Mouse (Mus musculus) CD8-positive naive resting alpha-beta T cell, adult 2 months (primary cell): Measurements from ENCODE around the gene Nek2.

ENCODE experiments used
- DNase-seq, 2 experiments: peaks; one replicate each; pipeline ENCODE4 v3.0.0; 2022; ENCODE audit warnings: low read depth in 2 of 2, low spot score in 2 of 2

The Nek2 gene

DNA sequence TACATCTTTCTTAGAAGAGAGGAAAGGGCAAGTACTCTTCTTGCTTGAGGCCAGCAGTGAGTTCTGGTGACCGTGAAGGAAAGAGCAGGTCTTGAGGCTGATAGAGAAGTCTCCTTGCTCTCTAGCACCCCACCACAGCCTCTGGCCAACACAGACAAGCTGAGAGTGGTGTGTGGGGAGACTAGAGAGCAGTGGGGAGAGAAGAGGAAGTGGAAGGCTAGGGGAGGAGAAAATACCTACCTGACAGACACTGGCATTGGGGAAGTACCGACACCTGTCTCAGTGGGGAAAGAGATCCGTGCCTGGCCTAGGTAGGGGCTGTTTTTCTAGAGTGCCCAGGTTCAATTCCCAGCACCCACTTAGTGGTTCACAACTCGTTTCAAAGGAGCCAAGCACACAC, 7.0 kb upstream of the Nek2 start:
- no peak for DNase-seq

GRCm38 (mm10) chr1:191814935-191815334, 6.3 kb upstream of the Nek2 start:
- DNase-seq, result no peak

GRCm38 (mm10) chr1:191816596-191816995, 4.6 kb upstream of the Nek2 start:
- no peak for DNase-seq

GRCm38 (mm10) chr1:191817418-191818144, 3.7 kb upstream of the Nek2 start:
- peak; percentile 75 to 83 for DNase-seq

GRCm38 (mm10) chr1:191818145-191818631, 3.1 kb upstream of the Nek2 start:
- no peak for DNase-seq

DNA sequence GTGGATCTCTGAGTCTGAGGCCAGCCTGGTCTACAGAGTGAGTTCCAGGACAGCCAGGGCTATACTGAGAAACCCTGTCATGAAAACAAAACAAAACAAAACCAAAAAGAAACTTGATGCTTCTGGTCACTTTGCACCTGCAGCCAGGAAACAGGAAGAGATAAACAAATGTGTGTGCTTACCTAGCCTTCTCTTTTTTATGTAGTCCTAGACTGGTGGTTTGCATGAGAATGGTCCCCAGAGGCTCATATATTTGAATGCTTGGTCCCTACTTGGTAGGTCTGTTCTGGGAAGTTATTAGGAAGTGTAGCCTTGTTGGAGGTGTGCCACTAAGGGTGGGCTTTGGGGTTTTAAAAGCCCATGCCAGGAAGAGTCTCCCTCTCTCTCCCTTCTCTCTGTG, 2.2 kb upstream of the Nek2 start:
- no peak for DNase-seq

- no peak for DNase-seq
These were observed 306 bp upstream of the Nek2 start for GRCm38 (mm10) chr1:191820951-191821325.

- DNase-seq, result no peak
These were observed 7.9 kb downstream of the Nek2 start for GRCm38 (mm10) chr1:191829124-191829523.

GRCm38 (mm10) chr1:191833396-191833795, 12.2 kb downstream of the Nek2 start:
- DNase-seq, result no peak

GRCm38 (mm10) chr1:191834825-191835224, 13.6 kb downstream of the Nek2 start:
- DNase-seq, result peak; percentile 45 to 57

DNA sequence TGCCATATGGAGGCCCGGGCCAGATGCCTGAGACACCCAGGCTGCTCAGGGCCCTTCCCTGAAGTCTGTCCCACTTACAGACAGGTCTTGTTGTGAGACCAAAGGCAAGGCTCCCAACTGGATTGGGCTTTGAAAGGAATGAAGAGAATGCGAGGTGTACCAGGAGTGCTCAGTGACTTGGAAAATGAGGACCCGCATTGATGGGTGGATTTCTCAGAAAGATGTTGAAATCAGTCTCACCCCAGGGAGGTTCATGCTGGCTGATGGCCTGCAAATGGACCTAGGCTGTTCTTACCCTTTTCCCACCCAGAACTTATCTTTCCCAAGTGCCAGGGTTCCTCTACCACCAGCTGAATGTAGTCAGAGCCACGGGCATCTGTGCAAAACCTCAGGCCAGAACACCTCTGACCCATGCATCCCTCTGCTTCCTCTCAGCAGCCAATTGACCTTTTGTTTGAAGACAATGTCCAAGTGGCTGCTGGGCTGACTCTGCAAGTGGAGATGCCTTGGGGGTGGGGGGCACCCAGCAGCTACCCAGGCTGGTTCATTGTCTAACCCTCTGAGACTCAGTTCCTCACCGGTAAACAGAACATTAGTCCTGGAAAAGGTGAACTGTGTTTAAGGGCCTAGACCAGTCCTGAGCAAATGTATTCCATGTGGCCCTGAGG, 15.2 kb downstream of the Nek2 start:
- DNase-seq, result no peak

GRCm38 (mm10) chr1:191837691-191838090, 16.4 kb downstream of the Nek2 start:
- no peak for DNase-seq

DNA sequence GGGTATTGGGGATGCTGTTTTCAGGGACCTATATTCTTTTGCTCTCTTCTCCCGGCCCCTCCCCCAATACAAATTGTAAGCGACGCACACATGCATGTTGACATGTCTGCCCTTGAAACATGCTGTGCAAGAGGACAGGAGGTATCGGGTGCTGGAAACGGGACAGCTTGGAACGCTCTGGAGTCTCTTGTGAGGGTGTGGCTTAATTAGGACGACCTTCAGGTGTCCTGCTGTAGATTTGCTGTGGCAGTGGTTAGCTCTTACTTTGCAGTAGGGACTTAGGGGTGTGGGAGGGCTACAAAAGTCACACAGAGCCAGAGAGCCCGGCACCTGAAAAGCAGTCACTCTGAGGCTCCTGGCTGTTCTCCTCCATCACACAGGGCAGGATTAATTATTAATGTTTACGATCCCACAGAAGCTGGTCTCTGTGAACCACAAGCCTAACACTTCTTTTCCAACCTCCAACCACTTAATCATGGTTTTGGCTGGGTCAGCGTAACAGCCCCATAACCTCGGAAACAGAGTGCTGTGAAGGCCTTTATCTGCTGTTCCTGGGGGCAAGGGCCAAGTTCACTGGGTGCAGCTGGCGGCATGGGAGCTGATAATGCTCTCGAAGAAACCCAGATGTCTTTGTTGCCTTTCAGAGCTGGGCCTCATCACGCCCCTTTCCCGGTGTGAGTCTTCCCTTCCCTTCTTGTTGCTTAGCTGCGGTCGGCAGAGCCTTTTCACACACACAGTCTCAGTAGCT, 17.9 kb downstream of the Nek2 start:
- DNase-seq, result no peak

- DNase-seq, result no peak
These were observed 19.7 kb downstream of the Nek2 start for GRCm38 (mm10) chr1:191840774-191841565.

GRCm38 (mm10) chr1:191842247-191842646, 21.0 kb downstream of the Nek2 start:
- DNase-seq, result no peak

GRCm38 (mm10) chr1:191846667-191847066, 25.4 kb downstream of the Nek2 start:
- no peak for DNase-seq

DNA sequence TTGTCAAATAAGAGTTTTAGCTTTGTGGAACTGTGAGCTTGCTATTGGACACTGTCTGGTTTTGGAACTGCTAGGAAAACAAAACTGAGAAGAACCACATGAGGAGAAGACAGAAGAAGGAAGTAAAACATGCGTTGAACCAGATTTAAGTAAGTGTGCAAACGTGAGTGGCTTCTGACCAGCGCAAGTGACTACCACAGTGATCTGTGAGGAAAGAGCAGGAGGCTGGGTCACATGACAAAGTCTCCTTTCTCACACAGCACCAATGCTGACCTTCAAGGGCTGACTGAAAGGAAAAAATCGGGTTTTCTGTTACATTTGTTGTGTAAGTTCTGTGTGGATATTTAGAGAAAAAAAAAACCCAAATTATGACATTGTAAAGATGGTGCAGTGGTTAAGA, 28.3 kb downstream of the Nek2 start:
- DNase-seq, result no peak

DNA sequence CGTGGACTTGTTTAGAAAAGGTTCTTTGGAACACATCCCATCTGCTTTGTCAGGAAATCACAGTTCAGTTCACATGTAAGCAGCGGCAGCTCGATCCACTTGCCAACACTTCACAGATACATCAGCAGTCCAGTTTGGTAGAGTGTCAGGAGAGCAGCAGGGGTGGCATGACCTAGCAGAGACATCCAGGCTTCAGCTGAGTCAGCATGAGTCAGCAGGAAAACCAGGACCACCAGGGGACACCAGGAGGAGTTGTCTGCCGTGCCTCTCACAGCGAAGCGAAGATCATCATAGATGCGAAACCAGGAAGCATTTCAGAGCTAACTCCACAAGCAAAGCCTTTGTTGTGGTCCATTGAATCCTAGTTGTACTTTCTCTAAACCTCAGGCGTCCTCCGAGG, 32.2 kb downstream of the Nek2 start:
- no peak for DNase-seq

GRCm38 (mm10) chr1:191854716-191855115, 33.5 kb downstream of the Nek2 start:
- DNase-seq, result no peak

GRCm38 (mm10) chr1:191855136-191855878, 34.1 kb downstream of the Nek2 start:
- no peak for DNase-seq
